Mouse (Mus musculus) intestine, embryonic 16.5 days (tissue): Measurements from ENCODE around the gene H2-M5. TPM values are rescaled to one million over a fixed set of nuclear protein-coding genes. Genes with fewer than 3 reads are reported as not detected.
"Not testable (repeated sequence)": the region's sequence is repeated elsewhere in the genome, so short reads cannot be mapped to it uniquely, and the experiment has no call there.

Source experiments
- ATAC-seq: fragments of 200-750 bp; cut with Nextera tagmentation; 2 replicates; pipeline ENCODE4 v1.8.0; 2017; ENCODE audit warnings: moderate TSS enrichment, moderate library complexity
- H3K27ac ChIP-seq: fragments of 300-500 bp; sonication (generic); 2 replicates; pipeline ENCODE4 v1.5.1; 2014; ENCODE audit warnings: mild to moderate bottlenecking, low read length
- H3K27me3 ChIP-seq: fragments of 300-500 bp; sonication (generic); replicated peaks from 2 replicates; pipeline ENCODE4 v1.6.1; 2014; ENCODE audit warnings: low read length, control low read depth, mixed read lengths; ENCODE audit not compliant: control insufficient read depth, insufficient read depth
- H3K36me3 ChIP-seq: fragments of 300-500 bp; sonication (generic); 2 replicates; pipeline ENCODE4 v1.6.1; 2014; ENCODE audit warnings: low read length, control low read depth; ENCODE audit not compliant: control insufficient read depth, insufficient read depth
- H3K4me1 ChIP-seq: fragments of 300-500 bp; sonication (generic); 2 replicates; pipeline ENCODE4 v1.6.1; 2014; ENCODE audit warnings: low read length, control low read depth, mixed read lengths; ENCODE audit not compliant: control insufficient read depth, insufficient read depth
- H3K4me2 ChIP-seq: fragments of 300-500 bp; sonication (generic); 2 replicates; pipeline ENCODE4 v1.6.1; 2014; ENCODE audit warnings: low read depth, low read length, control low read depth
- H3K4me3 ChIP-seq: fragments of 300-500 bp; sonication (generic); 2 replicates; pipeline ENCODE4 v1.5.1; 2014; ENCODE audit warnings: mild to moderate bottlenecking, low read length
- H3K9ac ChIP-seq: fragments of 300-500 bp; sonication (generic); 2 replicates; pipeline ENCODE4 v1.6.1; 2014; ENCODE audit warnings: low read depth, low read length
- H3K9me3 ChIP-seq: fragments of 300-500 bp; sonication (generic); 2 replicates; pipeline ENCODE4 v1.6.1; 2016; ENCODE audit warnings: low read length, control low read depth; ENCODE audit not compliant: control insufficient read depth
- WGBS: fragments of 180-500 bp; shearing (Covaris S2); extraction: QIAGEN DNeasy Blood & Tissue Kit; methylation state at CpG from one replicate; pipeline ENCODE4 v1.1.7; 2014; 5-methylcytosine and 5-hydroxymethylcytosine counted together
- polyA plus RNA-seq: library from polyadenylated mRNA; unstranded; fragments of >200 nt; fragmentation: Nextera tagmentation; extraction: Ambion mirVana; gene quantifications from 2 replicates; pipeline ENCODE4 v1.2.1, GENCODE M21; 2015

H2-M5 gene
- polyA plus RNA-seq, 1 experiment from 2014 or later: 0.22 TPM

DNA sequence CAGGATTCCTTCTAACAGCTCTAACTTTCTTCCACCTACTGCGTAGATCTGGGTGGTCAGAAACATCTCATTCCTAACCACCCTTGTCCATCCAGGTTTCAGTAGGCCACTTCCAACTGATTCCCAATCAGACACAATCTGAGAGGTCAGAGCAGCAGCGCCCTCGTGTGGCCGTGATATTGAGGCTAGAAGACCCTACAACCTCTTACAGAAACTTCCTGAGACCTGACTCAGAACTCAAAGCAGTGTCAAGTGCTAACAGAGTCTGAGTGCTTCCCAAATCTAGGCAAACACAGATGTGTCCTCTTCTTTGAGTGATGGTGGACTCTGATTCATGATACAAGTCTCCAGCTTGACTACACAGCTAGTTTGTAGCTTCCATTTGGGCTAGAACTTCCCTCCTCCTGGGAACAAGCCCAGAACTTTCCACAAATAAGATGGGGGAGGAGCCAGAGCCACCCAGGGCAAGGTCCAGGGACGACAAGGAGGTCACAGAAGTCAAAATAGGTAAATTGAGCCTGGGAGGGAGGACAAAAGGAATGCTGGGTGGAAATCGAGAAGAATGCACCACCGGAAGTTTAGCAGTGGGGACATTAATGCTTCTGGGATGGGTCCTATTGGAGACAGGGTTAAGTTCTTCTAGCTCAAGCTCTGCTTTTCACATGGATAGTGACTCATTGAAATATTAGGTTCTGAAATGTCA is 7.8 kb upstream of the H2-M5 start:
- peak; percentile 66; the same call in 1 of the 2 replicates for ATAC-seq
- Histone ChIP-seq H3K4me1 (no peaks in the 10 kb centered on the region), H3K27ac (no peak overlapping the region), H3K4me3 (no peak overlapping the region), H3K36me3 (no peaks in the 10 kb centered on the region), H3K27me3 (no peaks in the 10 kb centered on the region), H3K4me2 (no peak overlapping the region), H3K9ac (no peak overlapping the region), H3K9me3 (no peaks in the 10 kb centered on the region)
- WGBS: 27% methylated on average over 7 of the region's 7 CpGs

DNA sequence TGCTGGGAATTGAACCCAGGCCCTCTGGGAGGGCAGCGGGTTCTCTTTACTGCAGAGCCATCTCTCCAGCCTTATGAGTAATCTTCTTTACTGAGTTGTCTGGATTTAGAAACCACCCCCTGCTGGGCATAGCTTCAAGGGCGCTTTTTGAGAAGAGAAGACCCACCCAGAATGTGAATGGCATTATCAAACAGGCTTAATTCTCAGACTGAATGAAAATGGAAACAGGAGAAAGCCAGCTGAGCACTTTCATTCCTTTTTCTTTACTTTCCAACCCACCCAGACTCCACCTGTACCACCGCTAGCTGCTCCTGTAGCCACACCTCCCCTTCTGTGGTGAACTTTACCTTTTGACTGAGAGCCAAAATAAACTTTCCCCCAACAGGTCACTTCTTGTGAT is 6.1 kb upstream of the H2-M5 start:
- H3K27ac ChIP-seq: no peak overlapping the region
- no peak for ATAC-seq
- H3K36me3 ChIP-seq: no peaks in the 10 kb centered on the region
- no peaks in the 10 kb centered on the region for H3K4me1 ChIP-seq
- no peaks in the 10 kb centered on the region for H3K9me3 ChIP-seq
- no peak overlapping the region for H3K4me3 ChIP-seq
- H3K4me2 ChIP-seq: no peak overlapping the region
- no peaks in the 10 kb centered on the region for H3K27me3 ChIP-seq
- WGBS: 68% methylated on average over 3 of the region's 3 CpGs
- no peak overlapping the region for H3K9ac ChIP-seq

DNA sequence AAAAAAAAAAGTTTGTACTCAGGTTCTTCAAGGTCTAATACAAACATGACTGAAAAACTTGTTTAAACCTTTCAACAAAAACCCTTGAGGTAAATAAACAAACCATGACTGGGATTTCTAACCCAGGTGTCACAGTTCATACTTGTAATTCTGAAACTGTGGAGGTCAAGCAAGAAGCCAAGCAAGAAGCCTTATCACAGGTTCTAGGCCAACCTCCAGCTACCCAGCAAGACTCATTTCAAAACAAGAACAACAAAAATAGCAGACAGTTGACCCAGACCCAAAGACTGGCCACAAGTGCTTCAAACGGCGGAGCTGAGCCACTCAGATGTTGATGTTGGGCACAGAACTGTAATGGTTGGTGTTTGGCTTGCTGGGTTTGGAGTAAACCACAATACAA is 5.2 kb upstream of the H2-M5 start:
- no peak overlapping the region for H3K27ac ChIP-seq
- no peaks in the 10 kb centered on the region for H3K4me1 ChIP-seq
- H3K27me3 ChIP-seq: no peaks in the 10 kb centered on the region
- no peaks in the 10 kb centered on the region for H3K9me3 ChIP-seq
- H3K36me3 ChIP-seq: no peaks in the 10 kb centered on the region
- no peak overlapping the region for H3K4me3 ChIP-seq
- no peak overlapping the region for H3K4me2 ChIP-seq
- WGBS: 94% methylated on average over 2 of the region's 2 CpGs
- no peak overlapping the region for H3K9ac ChIP-seq
- ATAC-seq: no peak

DNA sequence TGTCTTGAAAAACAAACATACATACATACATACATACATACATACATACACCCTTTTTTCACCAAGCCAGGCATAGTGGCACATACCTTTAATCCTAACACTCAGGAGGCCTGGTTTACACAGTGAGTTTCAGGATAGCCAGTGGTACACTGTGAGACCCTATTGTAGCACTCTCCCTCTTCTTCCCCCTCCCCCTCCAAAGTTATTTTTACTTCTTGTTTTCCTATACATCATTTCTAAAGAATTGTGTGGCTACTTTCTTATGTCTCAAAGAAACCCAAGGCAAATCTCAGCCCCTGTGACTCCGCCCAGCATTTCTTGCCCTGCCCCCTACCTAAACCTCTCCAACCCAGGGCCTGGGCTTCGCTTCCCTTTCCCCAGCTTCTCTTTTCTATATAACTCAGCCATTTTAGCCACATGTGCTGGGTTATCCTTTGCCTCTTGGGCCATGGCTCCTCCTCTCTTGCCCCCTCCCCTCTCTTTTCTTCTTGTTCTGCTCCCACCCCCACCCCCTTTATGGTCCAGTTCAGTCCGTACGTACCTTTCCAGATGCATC is 4.5 kb upstream of the H2-M5 start:
- H3K4me1 ChIP-seq: no peaks in the 10 kb centered on the region

DNA sequence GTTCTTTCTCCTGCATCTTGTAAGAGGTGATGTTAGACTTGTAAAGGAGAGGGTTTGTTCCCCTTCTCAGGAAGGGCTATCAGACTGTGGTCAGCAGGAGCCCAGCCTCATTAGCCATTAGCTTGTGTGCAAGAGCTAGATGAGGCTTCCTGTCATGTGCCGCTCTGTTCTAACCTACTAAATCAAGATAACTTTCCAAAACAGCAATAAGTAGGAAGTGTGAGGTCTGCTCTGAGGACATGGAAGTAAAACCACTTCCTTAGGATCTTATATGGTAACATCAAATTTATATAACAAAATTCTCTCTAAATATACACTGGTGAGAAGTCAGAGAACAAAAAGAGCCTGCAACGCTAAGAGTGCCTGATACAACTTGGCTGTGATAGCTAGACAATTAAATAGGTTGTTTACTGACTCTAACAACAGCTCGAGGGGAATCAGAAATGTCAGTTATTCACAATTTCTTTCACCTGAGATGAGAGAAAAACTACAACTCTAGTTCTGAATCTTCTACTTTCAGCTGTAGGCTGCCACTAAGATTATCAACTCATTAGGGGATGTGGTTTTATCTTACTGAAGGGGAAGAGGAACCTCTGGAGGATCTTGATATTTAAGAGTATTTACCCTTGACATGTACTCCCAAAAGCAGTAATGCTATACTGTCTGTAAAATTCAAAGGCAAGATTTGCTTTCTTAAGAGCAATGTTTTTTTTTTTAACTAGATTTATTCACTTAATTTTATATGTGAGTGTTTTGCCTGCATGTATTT is 3.2 kb upstream of the H2-M5 start:
- Histone ChIP-seq H3K9me3 (no peaks in the 10 kb centered on the region), H3K4me2 (no peak overlapping the region), H3K9ac (no peak overlapping the region), H3K27me3 (peaks cover 14% of the 10 kb centered on the region; the same call in 1 of the 2 replicates), H3K4me3 (no peak overlapping the region), H3K27ac (no peak overlapping the region), H3K4me1 (no peaks in the 10 kb centered on the region), H3K36me3 (no peaks in the 10 kb centered on the region)
- ATAC-seq: no peak
- 71% methylated on average over 3 of the region's 3 CpGs for WGBS

More for the DNA sequence above, 4.5 kb upstream of the H2-M5 start:
- WGBS: 86% methylated on average over 4 of the region's 4 CpGs
- Histone ChIP-seq H3K27ac (no peak overlapping the region), H3K9ac (no peak overlapping the region), H3K4me3 (no peak overlapping the region), H3K36me3 (no peaks in the 10 kb centered on the region), H3K9me3 (no peaks in the 10 kb centered on the region), H3K27me3 (peaks cover 2% of the 10 kb centered on the region; the same call in 1 of the 2 replicates), H3K4me2 (no peak overlapping the region)
- ATAC-seq: no peak

DNA sequence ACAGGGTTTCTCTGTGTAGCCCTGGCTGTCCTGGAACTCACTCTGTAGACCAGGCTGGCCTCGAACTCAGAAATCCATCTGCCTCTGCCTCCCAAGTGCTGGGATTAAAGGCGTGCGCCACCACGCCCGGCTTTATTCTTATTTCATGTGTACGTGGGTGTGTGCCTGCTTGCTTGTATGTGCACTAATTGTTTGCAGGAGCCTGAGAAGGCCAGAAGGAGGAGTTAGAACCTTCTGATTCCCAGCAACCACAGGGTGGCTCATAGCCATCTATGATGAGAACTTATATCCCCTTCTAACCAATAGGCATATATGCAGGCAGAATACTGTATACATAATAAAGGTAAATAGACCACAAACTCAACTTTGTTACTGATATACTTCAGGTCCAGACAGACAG is 1.3 kb upstream of the H2-M5 start:
- ATAC-seq, H3K4me2 ChIP-seq, H3K27ac ChIP-seq, H3K9ac ChIP-seq, H3K4me1 ChIP-seq, H3K4me3 ChIP-seq, H3K36me3 ChIP-seq, H3K9me3 ChIP-seq: not testable (repeated sequence)
- 93% methylated on average over 6 of the region's 6 CpGs for WGBS
- peaks cover 17% of the 10 kb centered on the region; the same call in 1 of the 2 replicates for H3K27me3 ChIP-seq

DNA sequence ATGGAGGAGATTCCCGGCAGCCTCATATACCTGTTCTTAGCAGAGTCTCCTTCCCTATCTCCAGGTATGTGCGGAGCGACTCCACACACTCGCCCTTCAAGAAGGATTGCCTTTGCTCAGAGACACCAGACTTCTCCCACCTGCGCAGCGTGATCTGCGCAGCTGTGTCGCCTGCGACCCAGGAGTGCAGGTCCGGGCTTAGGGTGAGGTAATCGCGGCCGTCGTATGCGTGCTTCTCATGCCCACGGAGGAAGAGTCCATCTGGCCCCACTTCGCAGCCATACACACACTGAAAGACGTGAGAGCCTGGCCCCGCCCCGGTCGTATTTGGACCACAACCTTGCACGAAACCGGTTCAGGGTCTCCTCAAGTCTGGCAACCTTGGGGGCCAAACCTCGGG is 862 bp downstream of the H2-M5 start:
- peak; percentile 58 for ATAC-seq
- Histone ChIP-seq H3K27me3 (peaks cover 17% of the 10 kb centered on the region; the same call in 1 of the 2 replicates), H3K9ac (0 out of 2 replicates have a peak overlapping the region, but pooled peaks have one; percentile 48), H3K27ac (no peak overlapping the region), H3K4me3 (peak overlapping the region; percentile 26), H3K4me1 (no peaks in the 10 kb centered on the region), H3K36me3 (no peaks in the 10 kb centered on the region), H3K4me2 (peak overlapping the region; percentile 50), H3K9me3 (no peaks in the 10 kb centered on the region)
- WGBS: 7% methylated on average over 24 of the region's 24 CpGs

DNA sequence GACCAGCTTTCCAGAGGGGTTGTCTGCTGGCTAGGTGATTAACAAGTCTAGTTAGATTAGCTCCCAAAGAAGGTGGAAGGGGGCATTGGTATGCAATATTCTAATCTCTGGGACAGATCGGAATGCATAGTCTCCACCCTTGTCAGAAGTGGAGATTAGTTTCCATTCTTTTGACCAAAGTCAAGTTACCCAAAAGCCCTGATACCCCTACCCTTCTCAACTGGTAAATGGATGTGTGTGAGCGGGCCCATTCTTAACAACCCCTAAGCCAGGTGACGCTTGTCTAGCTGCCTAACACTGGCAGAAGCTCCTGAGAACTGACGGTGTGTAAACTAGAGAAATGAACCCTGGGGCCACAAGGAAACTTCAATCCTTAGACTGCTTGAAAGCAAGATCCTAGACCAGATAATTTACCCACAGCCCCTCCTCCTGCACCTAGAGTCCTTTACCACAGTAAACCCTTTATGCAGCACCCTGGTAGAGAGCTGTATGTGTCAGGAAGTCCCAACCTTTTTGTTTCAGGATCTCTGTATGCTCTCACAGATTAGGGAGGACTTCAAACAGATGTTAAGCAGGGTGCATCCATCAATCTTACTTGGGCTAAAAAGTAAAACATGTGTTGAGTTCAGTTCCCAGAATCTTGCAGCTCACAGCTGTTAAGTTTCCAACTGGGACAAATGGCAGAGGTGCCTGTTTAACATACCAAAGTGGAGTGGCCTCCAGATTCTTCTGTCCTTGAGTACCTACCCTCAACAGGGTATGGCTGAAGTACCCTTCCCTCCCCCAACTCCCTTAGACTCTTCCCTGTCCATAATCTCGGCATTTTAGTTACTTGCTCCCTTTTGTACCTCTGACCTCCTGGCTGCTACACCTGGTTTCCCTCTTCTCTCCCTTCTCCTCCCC is 6.8 kb downstream of the H2-M5 start:
- Histone ChIP-seq H3K9me3 (no peaks in the 10 kb centered on the region), H3K4me1 (peaks cover 14% of the 10 kb centered on the region; the same call in 1 of the 2 replicates), H3K9ac (no peak overlapping the region), H3K27me3 (peaks cover 3% of the 10 kb centered on the region; the same call in 1 of the 2 replicates), H3K27ac (no peak overlapping the region), H3K4me3 (no peak overlapping the region), H3K36me3 (no peaks in the 10 kb centered on the region), H3K4me2 (peak overlapping the region; percentile 53; the same call in 1 of the 2 replicates)
- 38% methylated on average over 5 of the region's 5 CpGs for WGBS
- ATAC-seq: peak; percentile 53
